Mouse (Mus musculus) myocyte (in vitro differentiated cells): ENCODE data around the gene Plekhg6. TPM values are rescaled to one million over a fixed set of nuclear protein-coding genes. Genes with fewer than 3 reads are reported as not detected.
A peak's percentile ranks its signal among the peaks of the same experiment; 100 is the strongest.

Source experiments
- H3K27me3 ChIP-seq: one replicate; pipeline ENCODE4 v1.6.1; 2011; ENCODE audit not compliant: control insufficient read depth, insufficient read depth, insufficient read length
- H3K36me3 ChIP-seq: one replicate; pipeline ENCODE4 v1.6.1; 2011; ENCODE audit not compliant: control insufficient read depth, insufficient read depth
- H3K4me2 ChIP-seq: one replicate; pipeline ENCODE4 v1.6.1; 2011; ENCODE audit warnings: low read depth, control low read depth
- H3K4me3 ChIP-seq: one replicate; pipeline ENCODE4 v1.5.1; 2011; ENCODE audit warnings: mild to moderate bottlenecking, control low read depth, moderate library complexity
- H3K79me2 ChIP-seq: one replicate; pipeline ENCODE4 v1.6.1; 2011; ENCODE audit not compliant: control insufficient read depth, insufficient read depth
- H3ac ChIP-seq: one replicate; pipeline ENCODE4 v1.6.1; 2011; ENCODE audit not compliant: control insufficient read depth, insufficient read length
- CEBPB ChIP-seq: IDR thresholded peaks from 2 replicates; pipeline ENCODE4 v1.6.1; 2011; ENCODE audit warnings: mild to moderate bottlenecking, moderate library complexity; ENCODE audit not compliant: poor library complexity, insufficient read depth, severe bottlenecking
- E2F4 ChIP-seq: IDR thresholded peaks from one replicate; pipeline ENCODE4 v1.6.1; 2011; ENCODE audit warnings: mild to moderate bottlenecking, control low read depth, moderate library complexity; ENCODE audit not compliant: insufficient read depth
- MAX ChIP-seq: IDR thresholded peaks from one replicate; pipeline ENCODE4 v1.6.1; 2011; ENCODE audit warnings: low read depth, mild to moderate bottlenecking, control low read depth
- MYOD1 ChIP-seq, 3 experiments: IDR thresholded peaks; one replicate each; pipeline ENCODE4 v1.6.1; 2011; ENCODE audit warnings: control low read depth in 2 of 3, low read depth in 2 of 3, mild to moderate bottlenecking in 2 of 3, moderate library complexity in 1 of 3; ENCODE audit not compliant: insufficient read length in 2 of 3, control insufficient read depth in 1 of 3
- MYOG ChIP-seq, 3 experiments: IDR thresholded peaks; one replicate each; pipeline ENCODE4 v1.6.1; 2011; ENCODE audit warnings: control low read depth in 2 of 3, low read depth in 2 of 3, mild to moderate bottlenecking in 2 of 3; ENCODE audit not compliant: insufficient read length in 2 of 3, control insufficient read depth in 1 of 3, insufficient read depth in 1 of 3
- POLR2A ChIP-seq: IDR thresholded peaks from one replicate; pipeline ENCODE4 v1.6.1; 2011; ENCODE audit warnings: low read depth, mild to moderate bottlenecking, control low read depth, moderate library complexity; ENCODE audit not compliant: insufficient read length
- POLR2AphosphoS2 ChIP-seq: IDR thresholded peaks from one replicate; pipeline ENCODE4 v1.6.1; 2011; ENCODE audit warnings: low read depth, control low read depth; ENCODE audit not compliant: insufficient read length
- REST ChIP-seq: IDR thresholded peaks from one replicate; pipeline ENCODE4 v1.6.1; 2011; ENCODE audit warnings: mild to moderate bottlenecking, control low read depth, moderate library complexity; ENCODE audit not compliant: insufficient read depth, insufficient read length
- SRF ChIP-seq: IDR thresholded peaks from one replicate; pipeline ENCODE4 v1.6.1; 2011; ENCODE audit warnings: low read depth; ENCODE audit not compliant: control insufficient read depth, insufficient read length
- TCF12 ChIP-seq: IDR thresholded peaks from one replicate; pipeline ENCODE4 v1.6.1; 2011; ENCODE audit warnings: mild to moderate bottlenecking, control low read depth; ENCODE audit not compliant: poor library complexity, insufficient read depth, severe bottlenecking
- TCF3 ChIP-seq: IDR thresholded peaks from one replicate; pipeline ENCODE4 v1.6.1; 2011; ENCODE audit warnings: low read depth, control low read depth; ENCODE audit not compliant: insufficient read length
- USF1 ChIP-seq: IDR thresholded peaks from one replicate; pipeline ENCODE4 v1.6.1; 2011; ENCODE audit warnings: low read depth, mild to moderate bottlenecking, control low read depth, moderate library complexity
- polyA plus RNA-seq: library from polyadenylated mRNA; unstranded; fragments of >200 nt; fragmentation: generic; extraction: Trizol; gene quantifications from one replicate; pipeline ENCODE4 v1.2.1, GENCODE M21; 2012; ENCODE audit warnings: missing spikeins

The Plekhg6 gene
- polyA plus RNA-seq, 1 experiment = 0.14 TPM

DNA sequence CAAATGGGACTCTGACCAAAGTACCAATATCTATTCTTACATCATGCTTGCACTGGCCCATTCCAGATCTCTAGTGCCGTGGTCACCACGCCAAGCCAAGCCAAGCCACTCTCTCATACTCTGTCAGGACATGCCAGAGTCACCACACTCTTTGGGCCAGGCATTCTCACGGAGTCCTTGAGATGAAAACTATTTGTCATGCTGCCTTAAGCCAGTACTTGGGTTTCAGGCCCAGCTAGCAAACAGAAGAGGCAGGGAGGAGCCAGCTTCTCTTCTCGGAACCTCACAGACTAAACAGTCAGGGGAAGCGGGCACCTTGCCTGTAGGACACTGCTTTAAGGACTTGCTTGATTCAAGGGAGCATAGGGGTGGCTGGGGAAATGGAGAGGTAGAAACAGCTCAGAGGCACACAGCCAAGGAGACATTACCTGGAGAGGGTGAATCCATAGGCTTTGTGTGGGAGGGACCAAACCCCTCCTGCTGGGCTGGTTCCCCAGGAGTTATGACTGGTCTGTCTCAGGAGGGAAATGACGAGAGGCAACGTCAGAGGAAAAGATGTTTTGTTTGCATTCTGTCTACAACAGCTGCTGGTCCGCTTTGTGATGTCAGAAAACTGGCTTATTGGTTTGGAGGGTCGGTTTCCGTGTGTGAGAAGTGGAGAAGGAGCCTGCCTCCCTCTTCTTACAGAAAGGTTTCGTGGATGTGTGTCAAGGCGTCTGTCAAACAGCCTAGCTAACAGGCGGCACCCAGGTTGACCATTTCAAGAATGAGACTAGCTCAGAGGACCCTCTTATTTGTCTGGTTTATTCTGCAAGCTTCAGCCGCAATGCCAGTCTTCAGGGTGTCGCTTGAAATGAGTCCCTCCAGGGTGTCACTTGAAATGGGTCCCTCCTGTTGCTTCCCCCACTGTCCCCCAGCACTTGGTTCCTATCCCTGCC lies 61.3 kb downstream of the Plekhg6 start:
- Histone ChIP-seq H3K79me2 (no peaks in the 10 kb centered on the region), H3K4me2 (no peak overlapping the region), H3K36me3 (no peaks in the 10 kb centered on the region), H3K4me3 (no peak overlapping the region), H3K27me3 (no peaks in the 10 kb centered on the region), H3ac (no peak overlapping the region)
- TF ChIP-seq TCF3 (no peak), E2F4 (no peak), REST (no peak), USF1 (no peak), POLR2AphosphoS2 (no peak), CEBPB (no peak), SRF (no peak), POLR2A (no peak), MAX (no peak), MYOD1 (IDR thresholded peaks at IDR 0.05; ENCODE audit: control insufficient read depth in 1 of 3, insufficient read length in 2 of 3, low read depth in 2 of 3) (no peak)

DNA sequence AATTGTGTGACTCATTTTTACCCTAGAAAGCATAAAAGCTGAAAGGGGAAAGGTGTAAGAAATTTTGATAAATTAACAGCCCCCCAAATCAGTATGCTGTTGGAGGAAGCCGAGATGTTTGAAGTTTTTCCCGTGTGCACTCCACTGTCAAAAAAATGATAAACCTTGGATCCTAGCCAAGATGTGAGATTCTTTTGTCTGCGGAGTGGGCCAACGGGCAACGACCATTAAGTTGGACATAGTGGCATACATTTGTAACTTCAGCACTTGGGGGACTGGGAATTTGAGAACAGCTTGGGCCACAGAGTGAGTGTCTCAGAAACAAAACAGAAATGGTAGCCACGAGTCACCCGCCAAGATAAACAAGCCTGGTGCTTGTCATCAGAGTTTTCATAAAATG lies 63.5 kb downstream of the Plekhg6 start:
- H3K4me2 ChIP-seq = no peak overlapping the region
- H3K79me2 ChIP-seq = peaks cover 11% of the 10 kb centered on the region
- TF ChIP-seq SRF = no peak
- no peak for TF ChIP-seq REST
- TF ChIP-seq POLR2AphosphoS2 = no peak
- TF ChIP-seq MYOD1 (IDR thresholded peaks at IDR 0.05; ENCODE audit: control insufficient read depth in 1 of 3, insufficient read length in 2 of 3, low read depth in 2 of 3) = no peak
- no peaks in the 10 kb centered on the region for H3K27me3 ChIP-seq
- no peak overlapping the region for H3ac ChIP-seq
- no peak overlapping the region for H3K4me3 ChIP-seq
- peaks cover under 1% of the 10 kb centered on the region for H3K36me3 ChIP-seq

DNA sequence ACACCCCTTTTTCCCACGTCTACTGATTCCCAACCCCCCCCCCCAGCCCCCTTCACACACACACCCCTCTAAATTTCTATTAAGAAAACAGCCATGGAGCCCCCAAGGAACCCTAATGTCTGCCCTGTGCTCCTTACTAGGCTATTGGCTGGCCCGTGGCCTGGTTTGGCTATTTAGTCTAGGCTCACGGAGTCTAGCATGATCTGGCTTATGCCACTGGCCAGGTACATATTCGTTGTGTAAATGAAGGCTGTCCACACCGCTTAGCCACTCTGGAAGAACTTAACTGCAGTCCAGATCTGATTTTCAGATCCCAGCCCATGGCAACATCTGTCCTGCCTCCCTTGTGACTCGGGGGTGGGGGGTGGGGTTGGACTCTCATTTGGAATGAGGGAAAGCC lies 65.8 kb downstream of the Plekhg6 start:
- H3K36me3 ChIP-seq = peaks cover 15% of the 10 kb centered on the region
- no peaks in the 10 kb centered on the region for H3K27me3 ChIP-seq
- peak overlapping the region; percentile 80 for H3K4me2 ChIP-seq
- H3K79me2 ChIP-seq = peaks cover 11% of the 10 kb centered on the region
- TF ChIP-seq REST = no peak
- no peak for TF ChIP-seq POLR2A
- TF ChIP-seq MYOD1 (IDR thresholded peaks at IDR 0.05; ENCODE audit: control insufficient read depth in 1 of 3, insufficient read length in 2 of 3, low read depth in 2 of 3) = no peak
- TF ChIP-seq TCF12 = no peak
- no peak for TF ChIP-seq MAX
- TF ChIP-seq SRF = no peak
- TF ChIP-seq POLR2AphosphoS2 = no peak
- no peak for TF ChIP-seq MYOG (IDR thresholded peaks at IDR 0.05; ENCODE audit: control insufficient read depth in 1 of 3, insufficient read depth in 1 of 3, insufficient read length in 2 of 3, low read depth in 2 of 3)
- TF ChIP-seq USF1 = no peak
- no peak for TF ChIP-seq E2F4
- TF ChIP-seq CEBPB = no peak
- no peak for TF ChIP-seq TCF3
- peak overlapping the region; percentile 79 for H3K4me3 ChIP-seq
- H3ac ChIP-seq = no peak overlapping the region

DNA sequence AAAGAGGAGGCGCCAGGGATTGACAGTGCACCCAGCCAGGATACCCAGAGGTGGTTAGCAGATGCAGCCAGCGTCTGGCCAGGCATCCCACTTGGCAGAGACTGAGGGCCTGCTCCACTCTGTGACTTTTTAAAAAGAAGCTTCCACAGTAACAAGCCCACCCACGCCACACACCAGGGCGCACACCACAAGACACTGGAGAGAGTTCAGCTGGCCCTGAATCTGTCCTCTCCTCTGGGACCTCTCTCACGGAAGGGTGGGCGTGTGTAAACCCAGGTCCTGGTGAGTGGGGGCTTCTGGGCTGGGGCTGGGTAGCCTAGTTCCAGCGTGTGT lies 66.4 kb downstream of the Plekhg6 start:
- peaks cover 15% of the 10 kb centered on the region for H3K36me3 ChIP-seq
- H3K4me3 ChIP-seq = peak overlapping the region; percentile 79
- no peaks in the 10 kb centered on the region for H3K27me3 ChIP-seq
- H3K79me2 ChIP-seq = peaks cover 11% of the 10 kb centered on the region
- TF ChIP-seq SRF (no peak), MYOD1 (IDR thresholded peaks at IDR 0.05; ENCODE audit: control insufficient read depth in 1 of 3, insufficient read length in 2 of 3, low read depth in 2 of 3) (peak in 1 of 3 experiments; percentile 30), POLR2AphosphoS2 (no peak)
- H3K4me2 ChIP-seq = peak overlapping the region; percentile 80
- H3ac ChIP-seq = peak overlapping the region; percentile 73

DNA sequence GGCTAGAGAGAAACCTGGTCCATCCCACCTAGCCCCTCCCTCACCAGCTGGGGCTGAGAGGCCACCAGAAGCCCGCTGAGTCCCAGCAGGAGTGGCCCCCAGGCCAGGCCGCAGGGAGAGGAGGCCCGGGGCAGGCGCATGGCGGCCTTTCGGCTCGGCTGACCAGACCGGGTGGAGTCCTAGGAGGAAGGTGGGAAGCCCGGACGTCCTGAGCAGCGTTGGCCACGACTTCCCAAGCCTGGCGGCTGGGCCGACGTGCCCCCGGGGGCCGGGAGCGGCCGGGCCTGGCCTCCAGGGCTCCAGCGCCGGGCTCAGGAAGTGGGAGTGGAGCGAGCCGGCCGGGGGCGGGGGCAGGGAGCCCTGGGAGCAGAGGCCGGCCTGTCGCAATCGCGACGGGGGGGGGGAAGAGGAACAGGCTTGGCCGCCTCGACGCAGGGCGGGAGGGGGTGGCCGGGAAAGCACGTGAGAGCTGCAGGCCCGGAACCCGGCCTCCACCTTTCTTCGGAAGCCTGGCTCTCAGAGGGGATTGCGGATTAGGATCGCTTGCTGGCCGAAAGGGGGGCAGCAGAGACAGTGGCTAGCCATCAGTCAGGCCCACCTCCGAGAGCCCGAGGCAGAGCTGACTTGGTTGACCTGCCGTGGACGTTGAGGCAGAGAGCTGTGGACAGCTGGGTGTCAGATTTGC lies 66.9 kb downstream of the Plekhg6 start, which contains the start of gene Ltbr:
Gene Ltbr, minus strand, starts transcription at position 340 of the 685 bp plus-strand sequence.
- no peaks in the 10 kb centered on the region for H3K27me3 ChIP-seq
- H3K36me3 ChIP-seq = peaks cover 15% of the 10 kb centered on the region
- peak within 1 kb of the TSS; percentile 73 for H3ac ChIP-seq
- H3K4me3 ChIP-seq = peak within 1 kb of the TSS; percentile 79
- TF ChIP-seq E2F4 (no peak), TCF12 (no peak), MYOD1 (IDR thresholded peaks at IDR 0.05; ENCODE audit: control insufficient read depth in 1 of 3, insufficient read length in 2 of 3, low read depth in 2 of 3) (peak in 1 of 3 experiments; percentile 15), SRF (no peak), TCF3 (no peak), CEBPB (peak; percentile 67; the same call in 1 of the 2 replicates), POLR2AphosphoS2 (peak; percentile 53), POLR2A (peak; percentile 51), REST (no peak), MYOG (IDR thresholded peaks at IDR 0.05; ENCODE audit: control insufficient read depth in 1 of 3, insufficient read depth in 1 of 3, insufficient read length in 2 of 3, low read depth in 2 of 3) (peak in 1 of 3 experiments; percentile 50), MAX (no peak), USF1 (no peak)
- H3K79me2 ChIP-seq = peaks cover 11% of the 10 kb centered on the region
- H3K4me2 ChIP-seq = peak within 1 kb of the TSS; percentile 80
